Mouse (Mus musculus) monocyte, adult 59 days (primary cell): ENCODE measurements around the gene Igsf3. TPM values are rescaled to one million over a fixed set of nuclear protein-coding genes. Genes with fewer than 3 reads are reported as not detected.

Source experiments
- total RNA-seq, 2 experiments: library from RNA; stranded (reverse); gene quantifications; one replicate each; pipeline ENCODE4 v1.2.4; 2023

Gene Igsf3
- total RNA-seq: under 1 TPM in 1 of 2 experiments, not detected in 1; 0.13 TPM

DNA sequence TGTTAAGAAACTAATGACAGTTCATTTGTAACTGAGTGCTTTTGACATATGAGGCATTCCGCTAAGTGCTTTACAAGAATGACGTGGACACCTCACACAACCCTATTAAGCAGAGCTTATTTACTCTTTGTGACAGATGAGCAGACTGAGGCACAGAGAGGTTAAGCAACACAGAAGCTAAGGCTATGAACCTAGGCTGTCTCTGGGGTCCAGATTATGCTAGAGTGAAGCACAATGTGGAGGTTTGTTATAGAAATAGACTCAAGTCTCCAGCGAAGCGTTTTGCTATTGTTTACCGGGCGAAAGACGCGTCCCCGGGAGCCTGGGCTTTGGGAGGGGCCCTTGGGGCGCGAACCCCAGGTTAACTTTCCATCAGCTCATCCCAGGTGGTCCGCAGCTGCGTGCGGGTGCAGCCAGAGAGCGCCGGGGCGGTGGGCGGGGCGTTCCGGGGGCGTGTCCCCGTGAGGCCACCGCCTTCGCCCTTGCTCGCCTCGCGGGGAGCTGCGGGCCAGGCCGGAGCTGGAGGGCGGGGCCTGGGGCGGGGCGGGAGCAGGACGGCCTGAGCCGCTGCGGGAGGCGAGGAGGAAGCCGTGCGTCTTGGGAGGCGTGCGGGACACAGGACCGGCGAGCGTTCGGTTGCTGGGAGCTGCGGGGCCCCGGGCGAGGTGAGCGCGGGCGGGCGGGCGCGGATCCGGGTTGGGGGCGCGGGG, at the start of gene Igsf3:
Igsf3 (plus strand) TSS at position 546 of the 710 bp plus-strand sequence.

Other genes with a start within 250 kb of the Igsf3 start
- 1 to 10 TPM; 5.0 to 9.1 TPM for gene Cd2, start 89.1 kb upstream of the Igsf3 start, total RNA-seq
- gene Atp1a1, start 227.6 kb downstream of the Igsf3 start, total RNA-seq: 100 to 1,000 TPM; 477 to 496 TPM